Mouse (Mus musculus) MEL (cell line): Measurements from ENCODE around the gene Sept5.

ENCODE experiments used
- BHLHE40 ChIP-seq: IDR thresholded peaks from 2 replicates; pipeline ENCODE4 v1.6.1; 2012; ENCODE audit warnings: low read depth, mild to moderate bottlenecking, inconsistent platforms, low read length, improper control_type of control experiment, borderline replicate concordance
- CTCF ChIP-seq, 3 experiments: IDR thresholded peaks in 2 of 3; conservative IDR thresholded peaks in 1 of 3; 2 replicates each; pipeline ENCODE4 v1.5.1; 2011 to 2012; ENCODE audit warnings: low read length in 3 of 3, low read depth in 2 of 3, mild to moderate bottlenecking in 2 of 3, improper control_type of control experiment in 1 of 3, inconsistent platforms in 1 of 3, mixed read lengths in 1 of 3, moderate library complexity in 1 of 3; ENCODE audit not compliant: control insufficient read depth in 1 of 3, insufficient read depth in 1 of 3, poor library complexity in 1 of 3, severe bottlenecking in 1 of 3
- ELF1 ChIP-seq: IDR thresholded peaks from 2 replicates; pipeline ENCODE4 v1.6.1; 2014; ENCODE audit warnings: low read depth, mild to moderate bottlenecking, inconsistent platforms, low read length, improper control_type of control experiment, moderate library complexity
- MEF2A ChIP-seq: IDR thresholded peaks from 2 replicates; pipeline ENCODE4 v1.6.1; 2014; ENCODE audit warnings: low read depth, mild to moderate bottlenecking, inconsistent platforms, low read length, improper control_type of control experiment; ENCODE audit not compliant: poor library complexity, insufficient replicate concordance, severe bottlenecking; ENCODE audit errors: extremely low read depth
- POLR2A ChIP-seq, 2 experiments: IDR thresholded peaks; 2 replicates each; pipeline ENCODE4 v1.6.1; 2011 to 2012; ENCODE audit warnings: low read length in 2 of 2, mild to moderate bottlenecking in 2 of 2, control low read depth in 1 of 2, improper control_type of control experiment in 1 of 2, low read depth in 1 of 2, moderate library complexity in 1 of 2; ENCODE audit not compliant: control insufficient read depth in 1 of 2, insufficient read depth in 1 of 2, poor library complexity in 1 of 2

DNA sequence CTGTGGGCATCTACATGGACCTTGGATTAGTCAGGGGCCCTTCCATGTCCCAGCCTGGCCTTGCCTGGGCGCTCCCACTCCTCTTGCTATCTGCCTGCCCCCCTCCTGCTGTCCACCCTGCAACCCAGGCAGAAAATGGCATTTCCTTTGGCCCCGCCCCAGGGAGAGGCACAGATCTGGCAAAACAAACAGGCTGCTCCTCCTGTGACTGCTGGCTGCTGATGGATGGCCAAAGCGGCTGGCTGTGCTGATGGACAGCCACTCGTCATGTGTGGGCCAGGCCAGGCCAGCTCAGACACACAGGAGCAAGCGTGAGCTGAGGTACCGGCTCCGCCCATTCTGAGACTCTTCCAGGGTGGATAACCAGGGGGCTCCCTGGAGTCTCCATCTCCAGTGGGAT is 28.3 kb downstream of the Sept5 start:
- TF ChIP-seq CTCF (IDR thresholded peaks at IDR 0.05 in 2 of 3, conservative IDR thresholded peaks at IDR 0.05 in 1 of 3; ENCODE audit: control insufficient read depth in 1 of 3, insufficient read depth in 1 of 3, low read depth in 2 of 3, low read length in 3 of 3, poor library complexity in 1 of 3, severe bottlenecking in 1 of 3), result no peak
- no peak for TF ChIP-seq BHLHE40
- no peak for TF ChIP-seq POLR2A (IDR thresholded peaks at IDR 0.05; ENCODE audit: control insufficient read depth in 1 of 2, insufficient read depth in 1 of 2, low read depth in 1 of 2, low read length in 2 of 2, poor library complexity in 1 of 2)
- no peak for TF ChIP-seq MEF2A
- no peak for TF ChIP-seq ELF1
